Mouse (Mus musculus) spleen, adult 2 months (tissue): ENCODE measurements around the gene Washc2. TPM values are rescaled to one million over a fixed set of nuclear protein-coding genes. Genes with fewer than 3 reads are reported as not detected.

Source experiments
- DNase-seq, 2 experiments: peaks; one replicate each; pipeline versions ENCODE4 v3.0.0 to v3.0.0-alpha.2; 2012 to 2021; ENCODE audit warnings: low spot score in 2 of 2, low read depth in 1 of 2
- H3K27ac ChIP-seq: fragments of 200-500 bp; 2 replicates; pipeline ENCODE4 v1.5.1; 2012; ENCODE audit warnings: low read length, inconsistent platforms; ENCODE audit not compliant: insufficient read depth
- H3K27me3 ChIP-seq: fragments of 200-500 bp; 2 replicates; pipeline ENCODE4 v1.6.1; 2012; ENCODE audit warnings: mild to moderate bottlenecking, moderate library complexity, low read length, inconsistent platforms; ENCODE audit not compliant: control insufficient read depth, insufficient read depth
- H3K36me3 ChIP-seq: fragments of 200-500 bp; 2 replicates; pipeline ENCODE4 v1.6.1; 2012; ENCODE audit warnings: mild to moderate bottlenecking, low read length, inconsistent platforms; ENCODE audit not compliant: control insufficient read depth, insufficient read depth
- H3K4me1 ChIP-seq: fragments of 200-500 bp; 2 replicates; pipeline ENCODE4 v1.6.1; 2011; ENCODE audit warnings: inconsistent platforms; ENCODE audit not compliant: control insufficient read depth, insufficient read depth, insufficient read length
- H3K4me3 ChIP-seq: fragments of 200-500 bp; 2 replicates; pipeline ENCODE4 v1.5.1; 2011; ENCODE audit warnings: mild to moderate bottlenecking, inconsistent platforms; ENCODE audit not compliant: insufficient read depth, insufficient read length; ENCODE audit errors: extremely low read depth
- CTCF ChIP-seq: fragments of 200-500 bp; IDR thresholded peaks from 2 replicates; pipeline ENCODE4 v1.5.1; 2011; ENCODE audit warnings: mild to moderate bottlenecking, inconsistent platforms; ENCODE audit not compliant: insufficient read depth, insufficient read length, insufficient replicate concordance; ENCODE audit errors: extremely low read depth
- POLR2A ChIP-seq: fragments of 200-500 bp; IDR thresholded peaks from 2 replicates; pipeline ENCODE4 v1.6.1; 2011; ENCODE audit warnings: low read depth, low read length, inconsistent platforms
- WGBS: fragments of 180-500 bp; shearing (Covaris S2); methylation state at CpG from one replicate; pipeline ENCODE4 v1.1.7; 2018; 5-methylcytosine and 5-hydroxymethylcytosine counted together
- polyA plus RNA-seq: library from polyadenylated mRNA; depleted of rRNA; stranded (reverse); fragments of >200 nt; gene quantifications from 2 replicates; pipeline ENCODE4 v1.2.3, GENCODE M21; 2012

Washc2 gene
- polyA plus RNA-seq, 1 experiment = 46.6 TPM

DNA sequence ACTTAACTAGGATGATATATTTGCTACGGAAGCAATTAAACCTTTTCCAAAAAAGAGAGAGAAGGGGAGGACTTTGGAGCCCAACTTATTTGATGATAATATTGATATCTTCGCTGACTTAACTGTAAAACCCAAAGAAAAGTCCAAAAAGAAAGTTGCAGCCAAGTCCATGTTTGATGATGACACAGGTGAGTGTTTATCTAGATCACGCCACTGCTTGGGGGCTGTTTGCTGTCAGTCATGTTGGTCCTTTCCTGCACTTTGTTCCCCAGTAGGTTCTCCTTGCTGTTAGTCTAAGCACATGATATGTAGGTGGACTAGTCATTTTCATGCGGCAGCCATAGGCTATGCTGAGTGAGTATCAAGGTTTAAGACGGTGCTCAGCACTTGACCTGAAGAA is 52.6 kb downstream of the Washc2 start:
- WGBS = 94% methylated on average over 5 of the region's 5 CpGs
- peaks cover 21% of the 10 kb centered on the region for H3K36me3 ChIP-seq
- no peak for TF ChIP-seq CTCF
- no peak for TF ChIP-seq POLR2A
- H3K27ac ChIP-seq = no peak overlapping the region
- no peaks in the 10 kb centered on the region for H3K27me3 ChIP-seq
- no peak overlapping the region for H3K4me3 ChIP-seq
- DNase-seq = no peak
- no peaks in the 10 kb centered on the region; the same call in 1 of the 2 replicates for H3K4me1 ChIP-seq

DNA sequence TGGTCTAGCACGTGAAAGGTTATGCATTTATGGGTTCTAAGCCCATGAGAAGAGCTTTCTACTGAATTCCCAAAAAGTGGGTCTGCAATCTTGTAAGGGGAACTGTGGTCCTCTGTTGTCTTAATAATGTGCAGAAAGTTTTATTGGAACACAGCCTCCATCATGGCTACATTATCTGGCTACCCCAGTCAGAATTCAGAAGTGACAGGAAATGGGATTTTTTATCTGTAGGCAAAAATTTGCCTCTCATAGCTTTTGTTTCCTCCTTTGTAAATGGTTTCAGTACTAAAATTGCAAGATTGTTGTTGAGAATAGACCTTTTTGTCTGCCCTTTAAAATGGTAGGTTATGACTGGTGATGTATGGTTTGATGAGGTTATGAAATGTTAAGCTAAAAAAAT is 55.0 kb downstream of the Washc2 start:
- H3K36me3 ChIP-seq = peaks cover 11% of the 10 kb centered on the region
- H3K27ac ChIP-seq = no peak overlapping the region
- 96% methylated on average over 1 of the region's 1 CpGs for WGBS
- H3K4me3 ChIP-seq = no peak overlapping the region
- peaks cover 2% of the 10 kb centered on the region for H3K4me1 ChIP-seq
- TF ChIP-seq POLR2A (no peak), CTCF (no peak)
- DNase-seq = no peak
- H3K27me3 ChIP-seq = no peaks in the 10 kb centered on the region

DNA sequence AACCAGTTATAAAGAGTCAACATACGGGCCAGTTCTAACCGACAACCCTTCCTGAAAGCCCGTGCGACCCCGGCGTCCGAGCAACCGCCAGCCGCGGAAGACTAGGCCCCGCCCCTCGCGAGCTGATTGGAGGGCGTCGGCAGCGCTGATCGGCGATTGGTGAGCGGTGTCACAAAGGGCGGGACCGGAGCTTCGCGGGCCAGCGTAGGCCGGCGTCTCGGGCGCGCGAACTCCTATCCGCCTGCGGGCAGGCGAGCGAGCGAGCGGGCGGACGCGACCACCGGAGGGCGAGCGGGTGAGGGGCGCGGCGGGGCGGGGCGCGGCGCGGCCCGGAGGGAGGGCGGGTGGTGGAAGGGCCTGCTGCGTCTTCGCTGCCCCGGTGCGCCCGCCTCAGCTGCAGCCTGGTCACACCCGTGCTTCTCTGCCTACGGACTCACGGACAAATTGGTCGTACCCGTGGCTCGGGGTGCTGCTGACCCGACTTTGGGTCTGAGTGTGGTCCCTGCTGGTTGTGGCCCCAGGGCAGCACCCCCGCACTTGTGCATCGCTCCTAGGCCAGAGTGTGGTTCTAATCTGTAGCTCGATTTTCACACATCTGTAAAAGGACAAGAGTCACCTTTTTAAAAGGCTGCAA is 56.3 kb downstream of the Washc2 start, which contains the start of gene Zfand4:
Gene Zfand4 (plus strand): TSS at position 205 of the 634 bp plus-strand sequence.
- Histone ChIP-seq H3K36me3 (peaks cover 8% of the 10 kb centered on the region), H3K27me3 (no peaks in the 10 kb centered on the region), H3K4me1 (peaks cover 2% of the 10 kb centered on the region), H3K4me3 (peak within 1 kb of the TSS; percentile 68), H3K27ac (no peak within 1 kb of the TSS; the same call in 1 of the 2 replicates)
- WGBS = under 1% methylated on average over 50 of the region's 67 CpGs
- TF ChIP-seq POLR2A (no peak), CTCF (no peak)
- peak; percentile 53 to 90 for DNase-seq

DNA sequence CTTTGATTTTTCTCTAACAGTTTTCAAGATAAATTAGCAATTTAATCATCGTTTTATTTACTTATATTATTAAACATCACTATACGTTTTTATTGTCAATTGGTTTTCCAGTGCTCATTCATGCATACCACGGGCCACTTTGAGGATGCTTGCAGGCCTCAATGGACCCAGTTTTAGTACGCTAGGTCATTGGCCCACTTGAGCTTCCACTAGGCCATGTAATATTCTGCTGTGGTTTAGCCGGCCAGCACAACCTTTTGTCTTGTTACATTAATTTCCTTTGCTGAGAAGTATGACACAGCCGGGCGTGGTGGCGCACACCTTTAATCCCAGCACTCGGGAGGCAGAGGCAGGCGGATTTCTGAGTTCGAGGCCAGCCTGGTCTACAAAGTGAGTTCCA is 57.0 kb downstream of the Washc2 start:
- 78% methylated on average over 11 of the region's 11 CpGs for WGBS
- no peaks in the 10 kb centered on the region for H3K27me3 ChIP-seq
- TF ChIP-seq POLR2A = no peak
- TF ChIP-seq CTCF = no peak
- H3K36me3 ChIP-seq = peaks cover 6% of the 10 kb centered on the region
- no peak overlapping the region for H3K4me3 ChIP-seq
- no peak overlapping the region for H3K27ac ChIP-seq
- DNase-seq = no peak
- peaks cover 2% of the 10 kb centered on the region for H3K4me1 ChIP-seq

DNA sequence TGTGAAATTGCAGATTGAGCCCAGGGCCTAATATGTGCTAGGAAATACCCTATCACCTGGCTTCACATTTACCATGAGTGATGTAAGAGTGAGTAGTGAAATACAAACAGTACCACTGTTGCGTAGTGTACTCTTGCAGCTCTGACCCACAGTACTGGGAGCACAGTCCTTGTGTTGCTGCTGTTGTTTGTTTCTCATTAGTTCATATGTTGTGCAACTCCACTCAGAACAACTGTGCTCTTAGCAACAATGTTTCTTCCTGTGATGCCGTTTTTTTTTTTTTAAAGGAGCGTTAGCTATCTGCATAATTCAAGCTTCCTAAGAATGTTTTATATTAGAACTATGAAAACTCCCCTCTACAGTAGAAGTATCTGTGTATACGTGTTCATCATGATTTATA is 57.8 kb downstream of the Washc2 start:
- peaks cover 1% of the 10 kb centered on the region for H3K36me3 ChIP-seq
- TF ChIP-seq POLR2A = no peak
- no peak for TF ChIP-seq CTCF
- H3K27ac ChIP-seq = no peak overlapping the region
- H3K4me3 ChIP-seq = no peak overlapping the region
- DNase-seq = no peak
- peaks cover 2% of the 10 kb centered on the region for H3K4me1 ChIP-seq
- WGBS = 79% methylated on average over 4 of the region's 4 CpGs
- H3K27me3 ChIP-seq = no peaks in the 10 kb centered on the region

DNA sequence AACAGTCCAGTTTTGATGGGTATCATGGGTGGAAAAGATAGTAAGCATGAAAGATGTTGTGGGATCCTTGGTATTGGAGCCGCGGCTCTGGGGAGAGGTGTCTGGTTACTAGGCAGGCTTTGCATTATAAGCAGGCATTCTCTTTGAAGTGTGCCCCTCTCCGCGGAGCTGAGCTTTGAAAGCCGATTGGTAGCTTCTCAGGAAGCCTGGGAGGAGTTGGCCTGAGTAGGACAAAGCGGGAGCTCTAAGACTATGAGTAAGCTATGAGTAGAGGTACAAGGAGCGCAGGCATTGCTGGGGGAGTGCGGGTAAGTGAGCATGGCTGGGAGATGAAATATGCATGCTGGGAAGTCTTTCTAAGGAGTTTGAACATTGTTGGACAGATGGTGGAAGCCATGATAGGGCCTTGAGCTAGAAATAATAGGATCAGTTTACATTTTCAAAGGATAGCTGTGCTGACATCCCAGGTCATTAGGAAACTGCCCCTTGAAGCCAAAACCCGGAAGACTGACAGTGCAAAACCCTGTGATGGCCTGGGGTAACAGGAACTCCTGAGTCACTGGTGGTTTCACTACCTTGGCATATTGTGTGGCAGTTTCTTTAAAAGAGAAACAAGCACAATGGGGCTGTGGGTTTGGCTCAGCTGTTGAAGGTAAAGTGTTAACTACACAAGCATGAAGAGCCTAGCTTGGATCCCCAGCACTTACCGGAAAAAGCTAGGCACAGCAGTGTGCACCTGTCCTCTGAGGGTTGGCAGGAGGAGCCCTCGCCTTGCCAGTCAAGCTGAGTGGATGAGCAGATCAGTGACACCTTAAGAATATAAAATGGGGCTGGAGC is 58.7 kb downstream of the Washc2 start:
- TF ChIP-seq POLR2A = no peak

DNA sequence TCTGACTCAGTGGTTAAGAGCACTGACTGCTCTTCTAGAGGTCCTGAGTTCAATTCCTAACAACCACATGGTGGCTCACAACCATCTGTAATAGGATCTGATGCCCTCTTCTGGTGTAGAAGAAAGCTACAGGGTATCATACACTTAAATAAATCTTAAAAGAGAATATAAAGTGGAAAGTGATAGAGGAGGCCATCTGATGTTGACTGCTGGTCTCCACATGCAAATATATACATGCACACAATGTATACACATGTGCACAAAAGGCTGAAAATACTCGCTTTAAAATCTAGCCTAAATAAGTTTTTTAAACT is 59.2 kb downstream of the Washc2 start:
- WGBS = 90% methylated on average over 1 of the region's 1 CpGs
- Histone ChIP-seq H3K36me3 (peaks cover 1% of the 10 kb centered on the region), H3K27me3 (no peaks in the 10 kb centered on the region), H3K27ac (no peak overlapping the region), H3K4me1 (peaks cover 2% of the 10 kb centered on the region), H3K4me3 (no peak overlapping the region)
- TF ChIP-seq CTCF (no peak), POLR2A (no peak)
- no peak for DNase-seq

More for the DNA sequence above, 58.7 kb downstream of the Washc2 start:
- 53% methylated on average over 11 of the region's 11 CpGs for WGBS
- DNase-seq = no peak
- Histone ChIP-seq H3K4me1 (peaks cover 2% of the 10 kb centered on the region), H3K36me3 (peaks cover 1% of the 10 kb centered on the region), H3K27ac (no peak overlapping the region), H3K27me3 (no peaks in the 10 kb centered on the region), H3K4me3 (no peak overlapping the region)
